Mouse (Mus musculus) thymus, postnatal 25 days (tissue): ENCODE results near the gene Cldn6.

Experiments
- DNase-seq: peaks from one replicate; pipeline ENCODE4 v3.0.0; 2022

The Cldn6 gene

GRCm38 (mm10) chr17:23675564-23676281, 3.3 kb upstream of the Cldn6 start:
- no peak for DNase-seq

GRCm38 (mm10) chr17:23676473-23677031, 2.5 kb upstream of the Cldn6 start:
- no peak for DNase-seq

DNA sequence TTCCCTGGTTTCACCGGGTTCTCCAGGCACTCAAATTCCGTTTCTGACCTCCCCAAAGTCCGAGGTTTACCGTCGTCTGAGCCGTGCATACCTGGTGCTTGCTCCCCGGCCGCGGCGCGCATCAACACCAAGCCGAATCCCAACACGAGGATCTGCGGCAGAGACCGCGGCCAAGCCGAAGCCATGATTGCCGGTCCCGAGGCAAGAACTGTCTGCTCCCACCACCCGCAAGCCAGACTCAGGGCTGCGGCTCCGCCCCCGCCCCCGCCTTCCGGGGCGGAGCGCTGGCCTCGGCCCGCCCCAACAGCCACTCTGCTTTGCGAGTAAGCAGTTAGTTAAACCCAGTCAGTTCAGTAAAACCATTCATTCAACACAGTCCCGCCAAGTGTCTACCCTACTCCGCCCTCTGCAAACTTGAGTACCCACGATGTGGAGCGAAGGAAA, 1.8 kb upstream of the Cldn6 start, which contains the start of gene Tnfrsf12a:
Tnfrsf12a (minus strand) TSS at position 233 of the 444 bp plus-strand sequence.
- DNase-seq: peak; percentile 91

- DNase-seq: no peak
These were observed 1.3 kb downstream of the Cldn6 start for GRCm38 (mm10) chr17:23680336-23680735.

- DNase-seq: no peak
These were observed 2.0 kb downstream of the Cldn6 start for GRCm38 (mm10) chr17:23681086-23681485.

GRCm38 (mm10) chr17:23682092-23682491, 3.0 kb downstream of the Cldn6 start:
- DNase-seq: no peak

DNA sequence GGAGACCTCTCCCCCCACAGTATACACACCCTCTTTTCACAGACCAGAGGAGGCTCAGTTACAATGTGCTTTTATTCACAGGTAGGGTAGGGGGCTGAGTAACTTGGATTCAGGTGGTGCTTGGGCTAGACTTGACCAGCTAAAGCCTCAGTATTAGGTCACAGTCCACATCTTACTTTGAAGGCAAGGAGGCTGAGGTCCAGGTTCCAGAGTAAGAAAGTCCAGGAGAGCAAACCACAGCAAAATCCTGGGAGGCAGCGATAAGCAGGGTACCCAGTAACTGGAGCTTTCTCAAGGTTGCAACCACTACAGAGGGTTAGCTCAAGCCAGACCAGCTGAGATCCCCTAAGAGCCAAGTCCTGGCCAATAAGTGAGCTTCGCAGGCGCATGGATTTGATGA, 3.5 kb downstream of the Cldn6 start:
- DNase-seq: no peak

DNA sequence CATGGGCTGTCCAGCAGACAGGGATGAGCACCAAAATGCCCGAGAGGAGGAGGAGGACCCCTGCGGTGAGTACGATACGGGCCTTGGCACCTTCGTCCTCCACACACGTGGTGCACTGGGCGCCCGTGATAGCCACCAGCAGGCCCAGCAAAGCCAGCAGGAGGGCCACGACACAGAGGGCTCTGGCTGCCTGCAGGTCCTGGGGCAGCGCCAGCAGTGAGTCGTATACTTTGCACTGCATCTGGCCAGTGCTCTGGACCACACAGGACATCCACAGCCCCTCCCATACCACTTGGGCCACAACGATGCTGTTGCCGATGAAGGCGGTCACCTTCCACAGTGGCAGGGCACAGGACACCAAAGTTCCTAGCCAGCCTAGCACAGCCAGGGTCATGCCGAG, 4.2 kb downstream of the Cldn6 start:
- no peak for DNase-seq

DNA sequence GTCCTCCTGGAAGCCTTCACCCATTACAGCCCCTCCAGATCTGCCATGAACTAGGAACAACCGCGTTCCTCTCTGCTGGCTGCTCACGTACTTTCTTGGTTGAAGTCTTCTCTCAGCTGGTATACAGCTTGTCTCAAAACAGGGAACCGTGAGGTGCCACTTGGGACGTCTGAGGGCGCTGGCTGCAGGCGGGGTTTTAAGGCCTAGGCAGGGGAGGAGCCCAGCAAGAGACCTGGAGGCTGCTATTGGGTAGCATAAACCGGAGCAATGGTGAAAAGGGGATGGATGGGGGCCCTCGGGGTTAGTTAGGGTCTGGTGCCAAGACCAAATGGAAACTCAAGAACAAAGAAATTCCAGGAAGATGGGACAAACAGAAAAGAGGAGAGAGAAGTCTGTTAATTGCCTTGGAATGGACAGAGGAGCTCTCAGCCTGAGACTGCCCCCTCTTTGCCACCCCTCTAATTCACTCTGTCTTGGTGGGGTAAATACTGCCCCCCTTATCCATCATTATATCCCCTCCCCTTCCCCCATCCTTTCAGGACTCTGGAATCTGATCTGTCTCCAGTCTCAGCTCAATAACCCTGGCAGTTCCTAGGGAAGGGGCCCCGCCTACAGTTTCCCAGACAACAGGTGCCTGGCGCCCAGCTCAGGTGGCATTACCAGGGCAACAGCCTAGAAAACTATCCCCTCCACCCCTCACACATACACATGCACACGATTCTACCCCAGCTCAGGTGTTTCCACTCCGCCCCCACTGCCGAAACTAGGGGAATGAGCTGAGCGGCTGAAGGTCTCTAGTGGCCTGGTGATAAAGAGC, 5.0 kb downstream of the Cldn6 start, which contains the start of gene Cldn9:
Cldn9 (minus strand) TSS at position 171 of the 817 bp plus-strand sequence.
- DNase-seq: no peak

GRCm38 (mm10) chr17:23694491-23694890, 15.4 kb downstream of the Cldn6 start:
- no peak for DNase-seq

DNA sequence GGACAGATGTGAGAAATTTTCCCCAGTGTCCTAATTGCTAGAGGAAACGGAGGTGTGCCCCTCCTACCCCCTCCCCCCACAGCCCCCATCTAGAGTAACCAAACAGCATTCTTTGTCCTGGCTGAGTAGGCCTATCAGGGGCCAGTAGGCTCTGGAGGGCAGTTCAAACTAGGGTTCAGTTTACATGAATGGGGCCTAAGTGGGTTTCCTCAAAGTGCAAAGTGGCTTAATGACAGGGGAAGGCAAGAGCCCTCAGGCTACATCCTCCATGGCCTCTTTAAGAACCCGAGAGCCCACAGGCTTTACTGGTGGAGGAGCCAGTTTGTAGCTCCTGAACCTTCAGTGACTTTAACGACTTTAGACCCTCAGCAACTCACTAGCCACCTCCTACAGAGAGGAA, 16.8 kb downstream of the Cldn6 start:
- no peak for DNase-seq

DNA sequence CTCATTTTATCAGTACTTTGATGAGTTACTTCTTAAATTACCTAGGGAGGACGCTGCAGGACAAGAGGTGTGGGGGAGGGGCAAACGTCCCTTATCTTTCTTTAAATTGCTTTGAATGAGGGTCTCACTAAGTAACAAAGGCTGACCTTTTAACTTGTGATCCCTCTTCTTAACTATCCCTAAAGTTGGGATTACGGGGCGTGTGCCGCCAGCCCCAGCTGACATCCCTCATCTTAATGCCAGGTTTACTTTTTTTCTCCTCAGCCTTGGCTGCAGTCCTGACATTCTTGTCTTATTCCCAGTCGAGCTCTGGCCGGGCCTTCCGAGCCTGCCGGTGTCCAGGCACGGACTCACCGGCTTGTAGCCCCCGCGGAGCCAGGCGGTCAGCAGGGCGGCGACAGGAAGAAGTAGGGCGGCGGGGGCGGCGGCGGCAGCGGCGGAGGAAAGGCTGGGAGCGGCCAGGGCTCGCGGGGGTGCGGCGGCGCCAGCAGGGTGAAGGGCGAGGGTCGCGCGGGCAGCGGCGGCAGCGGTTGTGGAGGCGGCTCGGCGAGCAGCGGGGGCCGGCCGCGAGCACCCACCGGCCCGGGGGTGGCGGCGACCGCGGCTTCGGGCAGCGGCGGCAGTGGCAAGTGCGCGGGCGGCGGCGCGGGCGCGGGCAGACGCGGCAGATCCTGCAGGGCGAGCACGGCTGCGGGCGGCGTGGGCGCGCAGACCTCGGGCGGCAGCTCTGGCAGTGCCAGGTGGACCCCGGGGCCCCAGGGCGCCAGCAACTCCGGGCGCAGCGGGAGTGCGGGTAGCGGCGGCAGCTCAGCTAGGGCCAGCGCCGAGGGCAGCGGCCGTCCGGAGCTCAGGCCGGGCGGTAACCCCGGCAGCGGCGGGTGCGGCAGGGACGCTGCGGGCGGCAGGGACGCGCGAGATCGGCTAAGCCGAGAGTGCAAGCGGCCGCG, 20.4 kb downstream of the Cldn6 start:
- DNase-seq: no peak

- DNase-seq: peak; percentile 79
These were observed 21.0 kb downstream of the Cldn6 start for GRCm38 (mm10) chr17:23700079-23700478.

GRCm38 (mm10) chr17:23703301-23703700, 24.3 kb downstream of the Cldn6 start:
- DNase-seq: no peak

GRCm38 (mm10) chr17:23704741-23705140, 25.7 kb downstream of the Cldn6 start:
- DNase-seq: no peak

- no peak for DNase-seq
These were observed 26.6 kb downstream of the Cldn6 start for GRCm38 (mm10) chr17:23705525-23706104.

DNA sequence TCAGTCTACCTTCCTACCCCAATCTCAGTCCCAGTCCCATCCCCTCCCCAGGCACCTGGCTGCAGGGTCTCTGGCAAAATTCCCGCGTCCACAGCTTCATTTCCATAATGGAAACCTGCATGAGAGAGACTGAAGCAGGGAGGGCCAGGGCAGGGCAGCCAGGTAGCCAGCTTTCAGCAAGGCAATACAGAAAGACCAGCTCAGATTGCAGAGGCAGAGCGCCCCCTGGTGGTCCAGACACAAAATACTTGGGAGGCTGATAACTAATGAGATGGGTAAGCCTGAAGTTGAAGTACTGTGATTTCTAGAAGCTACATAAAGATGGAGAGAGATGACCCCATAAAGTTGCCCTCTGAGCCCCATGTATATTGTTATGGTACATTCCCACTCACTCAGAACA, 27.2 kb downstream of the Cldn6 start:
- DNase-seq: peak; percentile 70

DNA sequence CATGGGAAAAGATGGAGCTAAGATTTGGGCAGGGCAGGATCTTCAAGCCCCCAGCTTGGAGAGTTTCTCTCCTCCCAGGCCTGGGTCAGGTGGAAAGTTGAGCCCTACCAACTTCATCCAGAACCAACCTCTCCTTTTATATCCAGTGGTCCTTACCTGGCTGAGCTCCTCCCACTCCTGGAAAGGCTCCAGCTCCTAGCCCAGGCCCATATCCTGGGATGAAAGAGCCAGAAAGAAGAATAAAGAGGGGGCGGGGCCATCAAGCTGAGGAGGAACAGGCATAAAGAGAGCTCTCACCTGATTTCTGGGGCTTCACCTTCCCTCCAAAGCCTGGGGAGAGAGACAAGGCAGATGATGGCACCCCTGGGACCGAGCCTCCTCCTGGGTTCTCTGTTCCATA, 38.0 kb downstream of the Cldn6 start:
- DNase-seq: no peak

DNA sequence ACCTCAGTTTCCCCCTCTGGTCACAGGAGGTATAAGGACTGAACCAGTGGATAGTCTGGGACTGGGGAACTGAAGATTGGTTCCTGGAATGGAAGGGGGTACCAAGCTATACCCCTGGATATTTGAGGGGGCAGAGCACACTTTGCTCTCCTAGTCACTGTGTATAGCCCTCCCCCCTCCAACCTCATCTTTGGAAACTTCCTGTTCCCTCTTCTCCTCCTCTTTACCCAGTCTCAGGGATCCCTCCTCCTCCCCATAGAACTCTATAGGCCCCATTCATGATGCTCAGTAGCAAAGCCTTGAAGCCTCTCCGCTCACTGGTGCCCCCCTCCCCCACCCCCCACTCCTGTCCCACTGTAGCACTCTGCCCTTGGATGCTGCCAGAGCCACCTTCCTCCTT, 40.4 kb downstream of the Cldn6 start:
- no peak for DNase-seq

- no peak for DNase-seq
These were observed 42.8 kb downstream of the Cldn6 start for GRCm38 (mm10) chr17:23721886-23722285.

GRCm38 (mm10) chr17:23722376-23723125, 43.5 kb downstream of the Cldn6 start, which contains the start of gene 1520401A03Rik:
Gene 1520401A03Rik, minus strand, starts transcription at chr17:23722783.
- DNase-seq: no peak
